Mouse (Mus musculus) intestine, embryonic 16.5 days (tissue): ENCODE measurements at regions not wholly inside any gene's neighbourhood (a gene's known extent, or its start where the extent isn't known, plus 50 kb on each side); places are given as distances from the start of the nearest gene placed in this dataset.

Experiments used
- ATAC-seq: fragments of 200-750 bp; cut with Nextera tagmentation; 2 replicates; pipeline ENCODE4 v1.8.0; 2017; ENCODE audit warnings: moderate TSS enrichment, moderate library complexity
- H3K27ac ChIP-seq: fragments of 300-500 bp; sonication (generic); 2 replicates; pipeline ENCODE4 v1.5.1; 2014; ENCODE audit warnings: mild to moderate bottlenecking, low read length
- H3K27me3 ChIP-seq: fragments of 300-500 bp; sonication (generic); replicated peaks from 2 replicates; pipeline ENCODE4 v1.6.1; 2014; ENCODE audit warnings: low read length, control low read depth, mixed read lengths; ENCODE audit not compliant: control insufficient read depth, insufficient read depth
- H3K36me3 ChIP-seq: fragments of 300-500 bp; sonication (generic); 2 replicates; pipeline ENCODE4 v1.6.1; 2014; ENCODE audit warnings: low read length, control low read depth; ENCODE audit not compliant: control insufficient read depth, insufficient read depth
- H3K4me1 ChIP-seq: fragments of 300-500 bp; sonication (generic); 2 replicates; pipeline ENCODE4 v1.6.1; 2014; ENCODE audit warnings: low read length, control low read depth, mixed read lengths; ENCODE audit not compliant: control insufficient read depth, insufficient read depth
- H3K4me2 ChIP-seq: fragments of 300-500 bp; sonication (generic); 2 replicates; pipeline ENCODE4 v1.6.1; 2014; ENCODE audit warnings: low read depth, low read length, control low read depth
- H3K4me3 ChIP-seq: fragments of 300-500 bp; sonication (generic); 2 replicates; pipeline ENCODE4 v1.5.1; 2014; ENCODE audit warnings: mild to moderate bottlenecking, low read length
- H3K9ac ChIP-seq: fragments of 300-500 bp; sonication (generic); 2 replicates; pipeline ENCODE4 v1.6.1; 2014; ENCODE audit warnings: low read depth, low read length
- H3K9me3 ChIP-seq: fragments of 300-500 bp; sonication (generic); 2 replicates; pipeline ENCODE4 v1.6.1; 2016; ENCODE audit warnings: low read length, control low read depth; ENCODE audit not compliant: control insufficient read depth
- WGBS: fragments of 180-500 bp; shearing (Covaris S2); extraction: QIAGEN DNeasy Blood & Tissue Kit; methylation state at CpG from one replicate; pipeline ENCODE4 v1.1.7; 2014; 5-methylcytosine and 5-hydroxymethylcytosine counted together

DNA sequence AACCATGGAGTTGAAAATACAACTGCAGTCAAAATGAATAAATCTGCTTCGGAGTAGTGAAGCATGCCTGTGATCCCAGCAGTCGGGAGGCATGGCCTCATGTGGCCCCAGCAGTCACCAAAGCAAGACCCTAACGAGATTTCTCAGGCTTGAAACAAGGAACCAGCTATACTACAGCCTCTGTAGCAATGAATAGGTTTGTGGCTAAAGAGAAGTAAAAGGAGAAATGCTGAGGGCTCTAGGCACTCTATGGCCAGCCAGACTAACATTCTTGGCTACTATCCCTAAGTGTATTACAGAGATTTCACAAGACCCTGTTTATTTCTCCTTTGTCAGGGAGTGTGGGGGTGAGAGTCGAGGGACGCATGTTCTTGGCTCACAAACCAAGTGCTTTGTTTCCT, 531.2 kb upstream of the Cdh11 start:
- no peak for ATAC-seq
- no peaks in the 10 kb centered on the region for H3K27me3 ChIP-seq
- no peak overlapping the region for H3K9ac ChIP-seq
- no peak overlapping the region for H3K4me2 ChIP-seq
- 59% methylated on average over 5 of the region's 5 CpGs for WGBS
- H3K27ac ChIP-seq = peak overlapping the region; percentile 4; the same call in 1 of the 2 replicates
- no peaks in the 10 kb centered on the region for H3K9me3 ChIP-seq
- H3K4me3 ChIP-seq = no peak overlapping the region
- H3K4me1 ChIP-seq = no peaks in the 10 kb centered on the region
- no peaks in the 10 kb centered on the region for H3K36me3 ChIP-seq

DNA sequence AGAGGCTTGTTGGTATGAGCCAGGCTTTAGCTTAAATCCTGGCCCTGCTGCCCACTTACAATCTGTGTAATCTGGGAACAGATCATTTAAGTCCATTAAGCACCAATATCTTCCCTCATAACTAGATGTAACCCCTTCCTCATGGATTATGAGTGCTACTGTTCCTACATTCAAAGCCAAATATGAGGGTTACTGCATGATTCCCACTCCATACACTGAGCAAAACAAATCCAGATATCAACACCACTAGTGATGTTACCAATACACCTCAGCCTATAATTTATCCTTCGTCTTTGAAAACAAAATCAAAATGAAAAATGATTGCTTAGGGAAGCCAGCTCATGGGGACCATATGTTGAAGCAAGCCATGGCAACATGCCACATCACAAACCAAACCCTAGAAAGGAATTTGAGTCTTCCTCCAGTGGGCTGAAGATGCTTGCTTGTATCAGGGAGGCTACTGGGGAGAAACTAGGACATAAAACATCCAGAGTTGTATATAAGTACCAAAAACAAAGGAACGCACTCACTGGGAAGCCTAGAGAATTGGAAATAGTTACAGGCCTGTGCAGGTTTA, 531.8 kb upstream of the Cdh11 start:
- Histone ChIP-seq H3K9ac (no peak overlapping the region), H3K4me3 (no peak overlapping the region), H3K36me3 (no peaks in the 10 kb centered on the region), H3K27me3 (no peaks in the 10 kb centered on the region), H3K4me1 (no peaks in the 10 kb centered on the region), H3K9me3 (no peaks in the 10 kb centered on the region), H3K4me2 (no peak overlapping the region), H3K27ac (peak overlapping the region; percentile 4; the same call in 1 of the 2 replicates)
- ATAC-seq = no peak
- WGBS = 67% methylated on average over 2 of the region's 2 CpGs

DNA sequence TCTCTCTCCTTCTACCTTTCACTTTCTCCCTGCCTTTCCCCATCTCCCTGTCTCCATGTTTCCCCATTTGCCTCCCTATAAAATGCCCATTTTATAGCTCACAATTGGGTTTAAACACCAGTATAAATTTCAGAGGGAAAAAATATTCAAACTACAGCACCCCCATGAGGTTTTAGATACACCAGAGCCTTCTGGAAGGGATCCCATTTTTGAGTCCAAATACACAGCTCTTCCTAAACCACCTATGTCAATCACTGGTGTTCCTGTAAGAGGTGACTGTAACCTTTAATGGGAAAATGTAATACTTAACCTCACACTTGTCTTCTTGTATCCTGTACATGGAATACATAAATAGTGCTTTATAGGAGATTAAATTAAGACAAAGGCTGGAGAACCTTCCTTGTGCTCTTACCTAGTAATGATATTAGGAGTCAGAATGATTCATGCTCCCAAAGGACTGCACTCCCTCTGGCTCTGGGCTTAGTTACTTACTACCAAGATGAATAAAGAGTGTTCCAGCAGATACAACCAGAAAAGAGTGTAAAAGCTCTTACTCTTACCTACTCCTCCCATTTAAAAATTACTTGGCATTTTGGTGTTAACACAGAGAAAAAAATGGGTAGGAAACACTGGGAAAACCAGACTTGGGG, 538.7 kb upstream of the Cdh11 start:
- Histone ChIP-seq H3K4me2 (no peak overlapping the region), H3K4me3 (no peak overlapping the region), H3K27ac (no peak overlapping the region), H3K4me1 (no peaks in the 10 kb centered on the region), H3K27me3 (no peaks in the 10 kb centered on the region), H3K9ac (no peak overlapping the region), H3K36me3 (no peaks in the 10 kb centered on the region), H3K9me3 (no peaks in the 10 kb centered on the region)
- ATAC-seq = no peak

- H3K27me3 ChIP-seq = no peaks in the 10 kb centered on the region
- WGBS = 71% methylated on average over 2 of the region's 2 CpGs
- ATAC-seq = no peak
- H3K4me2 ChIP-seq = no peak overlapping the region
- no peaks in the 10 kb centered on the region for H3K36me3 ChIP-seq
- no peak overlapping the region for H3K9ac ChIP-seq
- no peak overlapping the region for H3K4me3 ChIP-seq
- no peaks in the 10 kb centered on the region for H3K4me1 ChIP-seq
- H3K9me3 ChIP-seq = no peaks in the 10 kb centered on the region
- no peak overlapping the region for H3K27ac ChIP-seq
Observed at GRCm38 (mm10) chr8:103331415-103331814, 546.0 kb upstream of the Cdh11 start.

- Histone ChIP-seq H3K27ac (no peak overlapping the region), H3K9me3 (no peaks in the 10 kb centered on the region), H3K27me3 (no peaks in the 10 kb centered on the region), H3K4me1 (no peaks in the 10 kb centered on the region), H3K4me2 (no peak overlapping the region), H3K9ac (no peak overlapping the region), H3K4me3 (no peak overlapping the region), H3K36me3 (no peaks in the 10 kb centered on the region)
- ATAC-seq = no peak
- 87% methylated on average over 3 of the region's 3 CpGs for WGBS
Observed at GRCm38 (mm10) chr8:103337314-103337713, 551.9 kb upstream of the Cdh11 start.

GRCm38 (mm10) chr8:103339042-103339441, 553.6 kb upstream of the Cdh11 start:
- Histone ChIP-seq H3K4me1 (no peaks in the 10 kb centered on the region), H3K27ac (no peak overlapping the region), H3K36me3 (no peaks in the 10 kb centered on the region), H3K4me2 (no peak overlapping the region), H3K27me3 (no peaks in the 10 kb centered on the region), H3K9ac (no peak overlapping the region), H3K4me3 (no peak overlapping the region), H3K9me3 (no peaks in the 10 kb centered on the region)
- 74% methylated on average over 2 of the region's 2 CpGs for WGBS
- ATAC-seq = no peak

DNA sequence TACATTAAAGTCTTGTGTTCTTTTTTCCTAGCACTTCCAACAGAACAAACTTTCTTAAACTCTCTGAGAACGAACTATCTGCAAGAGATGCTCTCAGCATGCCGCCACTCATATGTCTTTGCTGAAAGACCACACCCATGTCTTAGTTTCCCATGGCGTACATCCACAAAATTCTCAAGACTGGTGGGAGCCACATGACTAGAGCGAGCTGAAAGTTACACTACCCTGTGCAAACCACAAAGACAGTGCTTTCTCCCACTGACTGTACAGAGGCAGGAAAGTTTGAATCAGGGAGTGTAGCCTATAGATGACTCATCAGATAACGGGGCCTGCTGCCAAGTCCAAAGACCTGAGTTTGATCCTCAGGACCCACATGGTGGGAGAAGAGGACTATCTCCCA, 554.5 kb upstream of the Cdh11 start:
- WGBS = 90% methylated on average over 5 of the region's 5 CpGs
- no peaks in the 10 kb centered on the region for H3K36me3 ChIP-seq
- no peak overlapping the region for H3K9ac ChIP-seq
- H3K4me1 ChIP-seq = no peaks in the 10 kb centered on the region
- no peaks in the 10 kb centered on the region for H3K27me3 ChIP-seq
- no peaks in the 10 kb centered on the region for H3K9me3 ChIP-seq
- H3K4me2 ChIP-seq = no peak overlapping the region
- ATAC-seq = 0 out of 2 replicates have a peak, but pooled peaks have one; percentile 23
- no peak overlapping the region for H3K27ac ChIP-seq
- no peak overlapping the region for H3K4me3 ChIP-seq

- 86% methylated on average over 3 of the region's 3 CpGs for WGBS
- H3K4me2 ChIP-seq = no peak overlapping the region
- no peaks in the 10 kb centered on the region for H3K27me3 ChIP-seq
- no peak overlapping the region for H3K27ac ChIP-seq
- ATAC-seq = no peak
- H3K4me1 ChIP-seq = 0 out of 2 replicates have a peak, but pooled peaks cover 3% of the 10 kb centered on the region
- H3K4me3 ChIP-seq = no peak overlapping the region
- no peaks in the 10 kb centered on the region for H3K36me3 ChIP-seq
- no peak overlapping the region for H3K9ac ChIP-seq
- no peaks in the 10 kb centered on the region for H3K9me3 ChIP-seq
Observed at GRCm38 (mm10) chr8:103343891-103344290, 558.4 kb upstream of the Cdh11 start.

- Histone ChIP-seq H3K4me2 (no peak overlapping the region), H3K9ac (no peak overlapping the region), H3K4me1 (0 out of 2 replicates have a peak, but pooled peaks cover 3% of the 10 kb centered on the region), H3K36me3 (no peaks in the 10 kb centered on the region), H3K4me3 (no peak overlapping the region), H3K9me3 (no peaks in the 10 kb centered on the region), H3K27ac (no peak overlapping the region), H3K27me3 (no peaks in the 10 kb centered on the region)
- no peak for ATAC-seq
- 79% methylated on average over 2 of the region's 2 CpGs for WGBS
Observed at GRCm38 (mm10) chr8:103344871-103345270, 559.4 kb upstream of the Cdh11 start.
